Mouse (Mus musculus) hindbrain, embryonic 14.5 days (tissue): ENCODE data around the gene Ina. TPM values are rescaled to one million over a fixed set of nuclear protein-coding genes. Genes with fewer than 3 reads are reported as not detected.
A peak's percentile ranks its signal among the peaks of the same experiment; 100 is the strongest.
"Not testable (repeated sequence)": the region's sequence is repeated elsewhere in the genome, so short reads cannot be mapped to it uniquely, and the experiment has no call there.

Experiments
- ATAC-seq: fragments of 200-750 bp; cut with Nextera tagmentation; 2 replicates; pipeline ENCODE4 v1.8.0; 2017; ENCODE audit warnings: moderate number of reproducible peaks, mild to moderate bottlenecking, moderate TSS enrichment, moderate library complexity; ENCODE audit not compliant: low FRiP score
- DNase-seq: peaks from one replicate; pipeline ENCODE4 v3.0.0-alpha.2; 2015; ENCODE audit warnings: low spot score
- H3K27ac ChIP-seq: fragments of 300-500 bp; sonication (generic); 2 replicates; pipeline ENCODE4 v1.5.1; 2014; ENCODE audit warnings: mild to moderate bottlenecking, moderate library complexity
- H3K27me3 ChIP-seq: fragments of 300-500 bp; sonication (generic); 2 replicates; pipeline ENCODE4 v1.6.1; 2014; ENCODE audit warnings: mild to moderate bottlenecking, low read length, mixed read lengths; ENCODE audit not compliant: control insufficient read depth, insufficient read depth
- H3K36me3 ChIP-seq: fragments of 300-500 bp; sonication (generic); replicated peaks from 2 replicates; pipeline ENCODE4 v1.6.1; 2014; ENCODE audit not compliant: control insufficient read depth, insufficient read depth
- H3K4me1 ChIP-seq: fragments of 300-500 bp; sonication (generic); replicated peaks from 2 replicates; pipeline ENCODE4 v1.6.1; 2014; ENCODE audit warnings: antibody characterized with exemption, low read length, mixed read lengths; ENCODE audit not compliant: control insufficient read depth, insufficient read depth
- H3K4me2 ChIP-seq: fragments of 300-500 bp; sonication (generic); replicated peaks from 2 replicates; pipeline ENCODE4 v1.6.1; 2014; ENCODE audit warnings: mild to moderate bottlenecking, moderate library complexity
- H3K4me3 ChIP-seq: fragments of 300-500 bp; sonication (generic); replicated peaks from 2 replicates; pipeline ENCODE4 v1.5.1; 2014; ENCODE audit warnings: mild to moderate bottlenecking, low read length
- H3K9ac ChIP-seq: fragments of 300-500 bp; sonication (generic); 2 replicates; pipeline ENCODE4 v1.6.1; 2014
- H3K9me3 ChIP-seq: fragments of 300-500 bp; sonication (generic); 2 replicates; pipeline ENCODE4 v1.6.1; 2016; ENCODE audit warnings: low read length; ENCODE audit not compliant: control insufficient read depth
- WGBS: fragments of 180-500 bp; shearing (Covaris S2); extraction: QIAGEN DNeasy Blood & Tissue Kit; methylation state at CpG from one replicate; pipeline ENCODE4 v1.1.7; 2014; 5-methylcytosine and 5-hydroxymethylcytosine counted together
- polyA plus RNA-seq: library from polyadenylated mRNA; unstranded; fragments of >200 nt; fragmentation: Nextera tagmentation; extraction: Ambion mirVana; gene quantifications from 2 replicates; pipeline ENCODE4 v1.2.1, GENCODE M21; 2014

Gene Ina
- polyA plus RNA-seq, 1 experiment from 2014 or later = 616 TPM

DNA sequence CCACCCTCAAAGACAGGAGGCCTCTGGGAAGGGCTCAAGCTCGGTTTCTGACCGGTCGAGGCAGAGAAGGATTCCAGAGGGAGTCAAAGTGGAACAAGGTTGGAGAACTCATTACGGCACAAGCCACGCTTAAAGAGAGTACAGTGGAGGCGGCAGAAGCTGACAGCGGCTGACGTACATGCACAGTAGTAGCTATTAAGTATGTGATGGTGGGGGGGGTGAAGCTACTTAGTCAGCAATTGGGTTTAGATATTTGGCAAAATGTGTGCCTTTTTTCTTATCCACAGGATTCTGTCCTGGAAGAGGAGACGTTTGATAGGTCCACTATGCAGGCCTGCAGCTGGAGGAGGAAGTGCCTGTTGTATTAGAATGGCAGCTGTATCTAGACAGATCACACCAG, 42.8 kb upstream of the Ina start:
- Histone ChIP-seq H3K36me3 (no peaks in the 10 kb centered on the region), H3K4me2 (peak overlapping the region; percentile 24; the same call in 1 of the 2 replicates), H3K9me3 (no peaks in the 10 kb centered on the region), H3K9ac (peak overlapping the region; percentile 44), H3K27ac (peak overlapping the region; percentile 96), H3K27me3 (no peaks in the 10 kb centered on the region), H3K4me3 (no peak overlapping the region), H3K4me1 (peaks cover 22% of the 10 kb centered on the region)
- 34% methylated on average over 9 of the region's 9 CpGs for WGBS
- DNase-seq = no peak
- ATAC-seq = 0 out of 2 replicates have a peak, but pooled peaks have one; percentile 47

DNA sequence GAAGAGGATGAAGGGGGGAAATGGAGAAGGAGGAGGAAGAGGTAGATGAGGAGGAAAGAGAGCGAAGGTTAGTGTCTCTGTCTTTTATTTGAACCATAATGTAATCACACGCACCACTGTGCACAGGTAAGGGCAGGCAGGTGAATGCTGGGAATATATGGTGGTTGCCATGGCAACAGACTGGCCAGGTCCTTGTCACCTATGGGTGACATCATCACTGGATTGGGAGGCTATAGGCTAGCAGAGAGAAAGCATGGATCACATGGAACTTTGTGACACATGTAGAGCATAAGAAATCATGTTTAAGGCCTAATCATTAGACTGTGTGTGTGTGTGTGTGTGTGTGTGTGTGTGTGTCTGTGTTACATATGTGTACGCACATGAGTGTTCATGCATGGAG, 42.3 kb upstream of the Ina start:
- peak overlapping the region; percentile 96 for H3K27ac ChIP-seq
- DNase-seq = no peak
- H3K9me3 ChIP-seq = no peaks in the 10 kb centered on the region

DNA sequence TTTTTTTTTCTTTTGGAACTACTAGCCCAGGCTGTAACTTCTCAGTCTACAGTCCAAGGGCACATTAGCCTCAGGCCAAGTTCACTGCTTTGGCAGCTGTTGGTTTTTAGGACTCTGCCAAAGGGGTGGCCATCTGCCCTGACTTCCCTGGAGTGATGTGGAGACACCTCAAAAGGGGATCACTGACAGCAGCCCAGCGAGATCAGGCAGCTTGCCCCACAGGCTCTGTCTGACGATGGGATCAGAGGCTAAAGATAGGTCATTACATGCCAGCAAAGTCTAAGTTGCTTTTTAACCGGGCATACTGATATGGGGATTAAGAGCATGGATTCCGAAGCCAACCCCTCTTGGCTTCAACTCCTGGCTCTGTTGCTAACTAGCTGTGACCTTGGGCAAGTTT, 38.9 kb upstream of the Ina start:
- peaks cover 17% of the 10 kb centered on the region for H3K4me1 ChIP-seq
- 76% methylated on average over 4 of the region's 4 CpGs for WGBS
- no peaks in the 10 kb centered on the region for H3K36me3 ChIP-seq
- no peak overlapping the region for H3K4me2 ChIP-seq
- H3K9ac ChIP-seq = no peak overlapping the region
- no peak overlapping the region for H3K4me3 ChIP-seq
- no peak for ATAC-seq
- no peaks in the 10 kb centered on the region for H3K9me3 ChIP-seq
- no peak for DNase-seq
- no peaks in the 10 kb centered on the region for H3K27me3 ChIP-seq
- H3K27ac ChIP-seq = no peak overlapping the region

More for the DNA sequence above, 42.3 kb upstream of the Ina start:
- Histone ChIP-seq H3K36me3 (no peaks in the 10 kb centered on the region), H3K4me2 (no peak overlapping the region), H3K4me3 (no peak overlapping the region), H3K4me1 (peaks cover 22% of the 10 kb centered on the region), H3K9ac (peak overlapping the region; percentile 44; the same call in 1 of the 2 replicates), H3K27me3 (no peaks in the 10 kb centered on the region)
- WGBS = 84% methylated on average over 3 of the region's 3 CpGs
- no peak for ATAC-seq

DNA sequence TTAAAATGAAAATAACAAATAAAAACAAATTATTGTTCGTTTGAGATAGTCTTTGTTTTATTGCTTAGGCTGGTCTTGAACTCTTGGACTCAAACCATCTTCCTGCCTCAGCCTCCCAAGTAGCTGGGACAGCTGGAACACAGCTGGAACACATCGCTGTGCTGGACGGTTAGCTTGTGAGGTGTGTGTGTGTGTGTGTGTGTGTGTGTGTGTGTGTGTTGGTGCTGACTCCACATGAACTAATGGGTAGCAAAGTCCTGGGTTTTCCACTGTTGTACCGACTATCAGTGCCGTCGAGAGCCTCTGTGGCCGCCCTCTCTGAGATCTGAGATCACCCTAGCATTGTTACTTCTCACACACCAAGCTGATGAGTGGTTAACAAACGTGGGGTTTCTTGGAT, 38.5 kb upstream of the Ina start:
- H3K27ac ChIP-seq = no peak overlapping the region
- H3K9me3 ChIP-seq = no peaks in the 10 kb centered on the region
- H3K27me3 ChIP-seq = no peaks in the 10 kb centered on the region
- H3K4me3 ChIP-seq = no peak overlapping the region
- H3K36me3 ChIP-seq = no peaks in the 10 kb centered on the region
- DNase-seq = no peak
- no peak overlapping the region for H3K9ac ChIP-seq
- H3K4me2 ChIP-seq = no peak overlapping the region
- H3K4me1 ChIP-seq = peaks cover 13% of the 10 kb centered on the region
- WGBS = 92% methylated on average over 8 of the region's 8 CpGs
- ATAC-seq = no peak

DNA sequence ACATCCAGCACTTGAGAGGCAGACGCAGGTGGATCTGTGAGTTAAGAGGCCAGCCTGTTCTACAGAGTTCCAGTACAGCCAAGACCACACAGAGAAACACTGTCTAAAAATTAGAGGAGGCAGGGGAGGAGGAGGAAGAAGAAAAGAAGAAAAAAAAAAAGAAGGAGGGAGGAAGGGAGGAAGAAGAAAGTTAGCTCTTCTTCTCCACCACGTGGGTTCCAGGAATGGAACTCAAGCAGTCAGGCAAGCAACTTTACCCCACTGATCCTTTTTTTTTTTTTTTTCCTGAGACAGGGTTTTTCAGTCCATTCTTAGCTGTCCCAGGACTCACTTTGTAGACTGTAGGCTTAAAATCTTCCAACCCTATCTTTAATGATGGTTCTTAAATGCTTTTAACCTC, 37.8 kb upstream of the Ina start:
- WGBS = 75% methylated on average over 2 of the region's 2 CpGs
- no peak overlapping the region for H3K27ac ChIP-seq
- no peaks in the 10 kb centered on the region for H3K36me3 ChIP-seq
- DNase-seq (no peak), ATAC-seq (no peak)
- no peak overlapping the region for H3K4me3 ChIP-seq
- no peak overlapping the region for H3K9ac ChIP-seq
- H3K27me3 ChIP-seq = no peaks in the 10 kb centered on the region
- no peak overlapping the region for H3K4me2 ChIP-seq
- H3K9me3 ChIP-seq = no peaks in the 10 kb centered on the region
- peaks cover 5% of the 10 kb centered on the region for H3K4me1 ChIP-seq

DNA sequence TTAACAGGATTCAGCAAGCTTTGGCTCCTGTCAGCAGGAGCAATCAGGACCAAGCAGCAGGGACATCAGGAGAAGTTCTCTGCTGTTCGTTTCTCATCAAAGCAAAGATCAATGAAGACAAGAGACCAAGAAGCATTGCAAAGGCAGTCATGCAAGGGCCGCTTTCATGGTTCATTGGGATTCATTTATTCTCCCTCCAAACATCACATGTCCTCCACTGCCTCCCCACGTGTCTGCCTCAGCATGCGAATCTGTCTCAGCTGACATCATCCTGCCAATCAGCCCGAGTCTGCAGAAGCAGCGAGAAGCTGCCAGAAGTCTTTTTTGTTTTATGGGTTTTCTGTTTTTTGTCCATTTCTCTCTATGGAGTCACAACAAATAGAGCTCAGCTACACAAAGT, 37.0 kb upstream of the Ina start:
- H3K9ac ChIP-seq = no peak overlapping the region
- H3K36me3 ChIP-seq = no peaks in the 10 kb centered on the region
- no peaks in the 10 kb centered on the region for H3K27me3 ChIP-seq
- no peaks in the 10 kb centered on the region for H3K4me1 ChIP-seq
- H3K4me2 ChIP-seq = no peak overlapping the region
- no peaks in the 10 kb centered on the region for H3K9me3 ChIP-seq
- DNase-seq (no peak), ATAC-seq (no peak)
- 16% methylated on average over 6 of the region's 6 CpGs for WGBS
- H3K4me3 ChIP-seq = no peak overlapping the region
- no peak overlapping the region for H3K27ac ChIP-seq

DNA sequence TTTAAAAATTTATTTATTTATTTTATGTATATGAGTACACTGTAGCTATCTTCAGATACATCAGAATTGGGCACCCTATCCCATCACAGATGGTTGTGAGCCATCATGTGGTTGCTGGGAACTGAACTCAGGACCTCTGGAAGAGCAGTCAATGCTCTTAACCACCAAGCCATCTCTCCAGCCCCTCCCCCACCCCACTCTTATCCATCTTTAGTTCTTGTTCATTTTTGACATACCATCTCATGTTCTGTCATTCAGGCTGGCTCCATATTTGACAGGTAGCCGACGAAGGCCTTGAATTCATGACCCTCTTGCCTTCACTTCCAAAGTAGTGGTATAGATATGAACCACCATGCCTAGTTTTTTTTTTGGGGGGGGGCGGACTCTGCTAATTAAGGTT, 36.4 kb upstream of the Ina start:
- not testable (repeated sequence) for H3K36me3 ChIP-seq, DNase-seq, H3K27me3 ChIP-seq, H3K9ac ChIP-seq, H3K9me3 ChIP-seq, ATAC-seq, H3K4me1 ChIP-seq, H3K27ac ChIP-seq, H3K4me3 ChIP-seq, H3K4me2 ChIP-seq
- WGBS = 94% methylated on average over 3 of the region's 3 CpGs

DNA sequence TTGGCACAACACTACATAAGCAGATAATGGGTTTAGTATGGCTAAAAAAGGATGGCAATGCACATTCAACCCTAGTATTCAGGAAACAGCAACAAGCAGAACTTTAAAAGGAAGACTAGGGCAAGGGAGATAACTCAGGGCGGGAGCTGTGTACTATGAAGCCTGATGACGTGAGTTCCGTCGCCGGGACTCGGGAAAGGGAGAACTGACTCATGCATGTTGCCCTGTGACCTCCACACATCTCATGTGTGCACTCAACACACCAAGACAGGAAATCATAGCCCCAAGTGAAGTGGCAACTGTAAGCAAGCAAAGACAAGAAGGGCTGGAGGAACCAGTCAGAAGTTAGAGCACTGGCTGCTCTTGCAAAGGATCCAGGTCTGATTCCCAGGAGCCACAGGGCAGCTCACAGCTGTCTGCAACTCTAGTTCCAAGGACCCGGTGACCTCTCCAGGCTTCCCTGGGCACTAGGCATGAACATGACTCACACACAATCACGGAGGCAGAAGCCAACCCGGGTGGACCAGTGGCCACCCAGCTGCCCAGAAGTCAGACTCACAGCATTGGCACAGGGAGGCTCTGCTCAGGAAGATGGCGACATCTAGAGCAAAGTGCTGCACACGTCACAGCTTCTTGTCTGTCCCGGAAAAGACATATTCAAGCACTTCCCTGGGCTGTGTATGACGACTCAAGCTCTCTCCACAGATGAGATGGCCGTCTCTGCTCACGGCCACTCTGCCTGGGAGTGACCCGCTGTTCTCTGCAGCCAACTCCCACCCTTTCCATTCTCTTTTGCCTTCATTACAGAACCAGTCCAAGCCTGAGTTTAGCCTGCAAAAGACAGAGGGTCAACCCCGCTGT, 35.3 kb upstream of the Ina start:
- H3K4me1 ChIP-seq = no peaks in the 10 kb centered on the region
- H3K36me3 ChIP-seq = no peaks in the 10 kb centered on the region
- H3K9me3 ChIP-seq = no peaks in the 10 kb centered on the region
- H3K4me2 ChIP-seq = no peak overlapping the region
- no peak overlapping the region for H3K27ac ChIP-seq
- no peak overlapping the region for H3K4me3 ChIP-seq
- 85% methylated on average over 17 of the region's 17 CpGs for WGBS
- no peak for ATAC-seq
- DNase-seq = no peak
- H3K9ac ChIP-seq = no peak overlapping the region
- H3K27me3 ChIP-seq = no peaks in the 10 kb centered on the region

DNA sequence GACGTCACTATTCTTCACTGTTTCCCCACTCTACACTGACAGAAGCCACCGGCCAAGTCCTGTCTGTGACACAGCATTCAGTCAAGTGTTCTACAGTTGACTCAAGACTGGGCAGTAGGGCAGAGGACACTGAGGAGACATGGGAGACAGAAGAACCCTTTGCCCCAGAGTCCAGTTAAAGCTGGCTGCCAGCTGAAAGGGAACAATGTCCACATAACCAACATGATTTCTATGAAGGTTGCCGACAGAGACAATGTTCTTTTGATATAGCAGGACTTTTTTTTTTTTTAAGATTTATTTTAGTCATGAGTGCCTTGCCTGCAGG, 34.8 kb upstream of the Ina start:
- DNase-seq (no peak), ATAC-seq (no peak)
- H3K27me3 ChIP-seq = no peaks in the 10 kb centered on the region
- H3K36me3 ChIP-seq = no peaks in the 10 kb centered on the region
- 65% methylated on average over 3 of the region's 3 CpGs for WGBS
- no peaks in the 10 kb centered on the region for H3K9me3 ChIP-seq
- H3K4me1 ChIP-seq = no peaks in the 10 kb centered on the region
- H3K27ac ChIP-seq = no peak overlapping the region
- no peak overlapping the region for H3K9ac ChIP-seq
- no peak overlapping the region for H3K4me3 ChIP-seq
- no peak overlapping the region for H3K4me2 ChIP-seq

DNA sequence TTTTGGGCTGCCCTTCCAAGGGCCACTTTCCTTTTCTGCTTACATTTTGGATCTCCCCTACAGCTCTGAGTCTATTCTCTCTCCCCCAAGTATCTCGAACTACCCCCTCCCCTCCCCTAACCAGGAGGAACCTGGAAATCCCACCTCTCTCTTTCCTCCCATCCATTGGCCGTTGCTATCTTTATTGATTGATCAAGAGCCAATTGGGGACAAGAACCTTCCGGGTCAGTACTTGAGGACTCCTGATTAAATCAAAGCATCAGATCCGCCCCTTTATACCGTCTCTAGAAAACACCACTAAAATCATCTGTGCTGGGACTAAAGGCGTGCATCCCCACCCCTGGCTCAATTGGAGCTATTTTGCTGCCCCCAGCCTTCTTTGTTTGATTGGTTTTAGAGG, 33.0 kb upstream of the Ina start:
- DNase-seq = no peak
- H3K4me3 ChIP-seq = no peak overlapping the region
- H3K27me3 ChIP-seq = no peaks in the 10 kb centered on the region
- H3K4me2 ChIP-seq = no peak overlapping the region
- no peak overlapping the region for H3K27ac ChIP-seq
- H3K36me3 ChIP-seq = no peaks in the 10 kb centered on the region
- H3K9ac ChIP-seq = no peak overlapping the region
- H3K4me1 ChIP-seq = no peaks in the 10 kb centered on the region
- H3K9me3 ChIP-seq = no peaks in the 10 kb centered on the region
- 38% methylated on average over 6 of the region's 6 CpGs for WGBS
- ATAC-seq = no peak
